8 mouse cellular contexts compared by ENCODE assay signal in the genomic region with DNA sequence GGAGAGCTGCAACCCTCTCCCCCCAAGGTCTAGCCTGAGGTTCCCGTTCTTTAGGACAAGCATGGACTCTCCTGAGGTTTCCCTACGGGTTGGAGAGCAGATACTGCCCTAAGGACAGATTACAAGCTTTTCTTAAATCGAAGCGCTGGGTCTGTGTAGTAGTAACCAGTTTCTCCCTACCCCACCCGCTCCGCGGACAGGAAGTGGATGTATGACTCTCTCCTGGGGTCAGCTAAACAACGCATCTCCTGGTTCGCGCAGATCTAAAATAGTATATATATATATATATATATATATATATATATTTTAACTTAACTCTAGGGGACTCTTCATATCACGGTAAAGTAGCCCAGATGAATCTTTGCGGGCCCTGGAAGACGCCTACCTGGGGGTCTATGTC. TPM values are rescaled to one million over a fixed set of nuclear protein-coding genes. Genes with fewer than 3 reads are reported as not detected.
DNase-seq lines count a peak whose midpoint lies in the region; ATAC-seq and TF ChIP-seq lines count a peak whose summit lies in the region.

No protein-coding gene starts in this region.

- no peaks in the 10 kb centered on the region for H3K9me3 ChIP-seq in forebrain, embryonic 10.5 days
- H3K9me3 ChIP-seq in limb, embryonic 12.5 days, result no peaks in the 10 kb centered on the region

- peak overlapping the region; percentile 58; the same call in 1 of the 2 replicates for H3K4me3 ChIP-seq in liver, adult 2 months (ENCODE audit: insufficient read depth, low read depth, low read length)
- H3K4me3 ChIP-seq in forebrain, embryonic 10.5 days, result peak overlapping the region; percentile 66
- peak overlapping the region; percentile 60 for H3K4me3 ChIP-seq in limb, embryonic 12.5 days (replicated peaks)

- TF ChIP-seq CTCF in liver, adult 2 months (IDR thresholded peaks at IDR 0.05; ENCODE audit: low read depth, low read length), result no peak

- H3K4me2 ChIP-seq in limb, embryonic 12.5 days, result peak overlapping the region; percentile 76

- peak overlapping the region; percentile 65; the same call in 1 of the 2 replicates for H3K9ac ChIP-seq in liver, adult 2 months (ENCODE audit: low read depth, low read length)
- peak overlapping the region; percentile 70 for H3K9ac ChIP-seq in limb, embryonic 12.5 days (replicated peaks)

- WGBS in liver, adult 2 months, result 8% methylated on average over 13 of the region's 13 CpGs
- WGBS in forebrain, embryonic 10.5 days, result 12% methylated on average over 13 of the region's 13 CpGs
- WGBS in limb, embryonic 12.5 days, result 8% methylated on average over 13 of the region's 13 CpGs

- no peaks in the 10 kb centered on the region for H3K4me1 ChIP-seq in liver, adult 2 months (ENCODE audit: control insufficient read depth, insufficient read depth, low read length)
- H3K4me1 ChIP-seq in forebrain, embryonic 10.5 days, result peaks cover 24% of the 10 kb centered on the region
- peaks cover 9% of the 10 kb centered on the region; the same call in 1 of the 2 replicates for H3K4me1 ChIP-seq in limb, embryonic 12.5 days (replicated peaks)

- H3K27ac ChIP-seq in liver, adult 2 months (replicated peaks; ENCODE audit: insufficient read depth, low read depth, low read length), result no peak overlapping the region
- peak overlapping the region; percentile 85 for H3K27ac ChIP-seq in forebrain, embryonic 10.5 days
- no peak overlapping the region for H3K27ac ChIP-seq in limb, embryonic 12.5 days

- no peak for DNase-seq in liver, adult 2 months (ENCODE audit: extremely low read depth, low read depth, low spot score)
- DNase-seq in liver, result no peak
- no peak for DNase-seq in forebrain, embryonic 10.5 days (ENCODE audit: extremely low spot score, low spot score)
- peak; percentile 31 for DNase-seq in retina, embryonic 14.5 days (ENCODE audit: low spot score)
- no peak for DNase-seq in spleen, postnatal 14 days (ENCODE audit: low spot score in 2 of 2)
- no peak for DNase-seq in cerebellum, postnatal 4 days (ENCODE audit: low spot score in 2 of 2)
- DNase-seq in adrenal gland, postnatal 10 days, result no peak

- no peaks in the 10 kb centered on the region for H3K27me3 ChIP-seq in liver, adult 2 months (ENCODE audit: control insufficient read depth, insufficient read depth, low read length)
- peaks cover 18% of the 10 kb centered on the region for H3K27me3 ChIP-seq in forebrain, embryonic 10.5 days (ENCODE audit: poor library complexity, severe bottlenecking)
- peaks cover 12% of the 10 kb centered on the region; the same call in 1 of the 2 replicates for H3K27me3 ChIP-seq in limb, embryonic 12.5 days

- ATAC-seq in limb, embryonic 12.5 days (ENCODE audit: insufficient number of reproducible peaks, insufficient read depth, low FRiP score, low TSS enrichment, low read depth), result no peak

- H3K36me3 ChIP-seq in liver, adult 2 months (ENCODE audit: control insufficient read depth, insufficient read depth, low read length), result no peaks in the 10 kb centered on the region
- no peaks in the 10 kb centered on the region for H3K36me3 ChIP-seq in forebrain, embryonic 10.5 days (replicated peaks)
- 0 out of 2 replicates have a peak, but pooled peaks cover 3% of the 10 kb centered on the region for H3K36me3 ChIP-seq in limb, embryonic 12.5 days

- no peaks in the 10 kb centered on the region for H3K79me2 ChIP-seq in liver, adult 2 months (ENCODE audit: control insufficient read depth, insufficient read depth, low read length)

- TF ChIP-seq POLR2A in liver, adult 2 months (IDR thresholded peaks at IDR 0.05; ENCODE audit: extremely low read depth, insufficient read depth, low read length), result no peak

RNA-seq across cellular contexts. Expression of a gene that starts 0.6 kb away (rescaled TPM):
- total RNA-seq in liver, adult 2 months (2014; rRNA removed), result 0.28 and 0.40 TPM in 2 replicates
- polyA plus RNA-seq in liver, adult 2 months (2012; rRNA removed), result 0.10 and 0.33 TPM in 2 replicates
- 14.9 and 15.7 TPM in 2 replicates for polyA plus RNA-seq in forebrain, embryonic 10.5 days (2016; fragmentation: Nextera tagmentation; extraction: Ambion mirVana)
- 19.7 and 20.0 TPM in 2 replicates for polyA plus RNA-seq in limb, embryonic 12.5 days (2016; fragmentation: Nextera tagmentation; extraction: Ambion mirVana)
- total RNA-seq in adrenal gland, postnatal 10 days (2021), result 1 to 10 TPM; 5.1 to 6.9 TPM

Comparison
In these comparisons a context has a peak if more than half of its experiments do, and no peak if none do; other contexts are left out.
1. RNA of a gene that starts 0.6 kb away (polyA plus RNA-seq): 19.7 to 20.0 TPM in limb, embryonic 12.5 days and 14.9 to 15.7 TPM in forebrain, embryonic 10.5 days; 0.10 to 0.33 TPM in liver, adult 2 months; every median in the first group is over 10 times any median in the second.
2. Peak in every context shown above with its lines, with median percentiles within 50 percentile points of each other: H3K4me3 ChIP-seq.